Mouse (Mus musculus) adrenal gland, postnatal 4 days (tissue): ENCODE measurements around the gene Pgk2. TPM values are rescaled to one million over a fixed set of nuclear protein-coding genes. Genes with fewer than 3 reads are reported as not detected.
"Not testable (repeated sequence)": the region's sequence is repeated elsewhere in the genome, so short reads cannot be mapped to it uniquely, and the experiment has no call there.

ENCODE experiments used
- DNase-seq, 2 experiments: peaks; one replicate each; pipeline ENCODE4 v3.0.0; 2021 to 2022; ENCODE audit warnings: low spot score in 2 of 2, mixed read lengths in 2 of 2
- long read RNA-seq, 2 experiments: library from polyadenylated mRNA; stranded (forward); transcript quantifications; one replicate each; pipeline ENCODE4 v2.0.0; 2021
- total RNA-seq, 2 experiments: library from RNA; stranded (reverse); gene quantifications; 2 replicates each; pipeline ENCODE4 v1.2.3; 2021

Gene Pgk2
- total RNA-seq = not detected
- long read RNA-seq, experiment 1 = 0 reads
- long read RNA-seq, experiment 2 = 0 reads

- DNase-seq = no peak
These were observed at the start of gene Pgk2 for GRCm38 (mm10) chr17:40208540-40208939. Gene Pgk2 (minus strand): TSS chr17:40208640.

- DNase-seq = no peak
These were observed 44.0 kb upstream of the Pgk2 start for GRCm38 (mm10) chr17:40252487-40252886.

- DNase-seq = no peak
These were observed 33.7 kb upstream of the Pgk2 start, which contains the start of gene Crisp3 for GRCm38 (mm10) chr17:40242135-40242534. Gene Crisp3 (minus strand): TSS chr17:40242288.

GRCm38 (mm10) chr17:40201803-40202202 is 6.6 kb downstream of the Pgk2 start:
- not testable (repeated sequence) for DNase-seq

GRCm38 (mm10) chr17:40190192-40190591 is 18.2 kb downstream of the Pgk2 start:
- not testable (repeated sequence) for DNase-seq

GRCm38 (mm10) chr17:40157729-40158359 is 50.6 kb downstream of the Pgk2 start:
- not testable (repeated sequence) for DNase-seq

Other genes starting within 250 kb of the Pgk2 start
- not detected for gene AC192777.2, start 113.2 kb downstream of the Pgk2 start, total RNA-seq
- gene Crisp3, start 33.6 kb upstream of the Pgk2 start, total RNA-seq = not detected
- gene Crisp1, start 110.6 kb upstream of the Pgk2 start, total RNA-seq = not detected